ENCODE assay signal across 30 mouse cellular contexts in genomic region chr11:90595826-90596225, GRCm38 (mm10).
"Had no signal": no experiment of that assay in that cellular context is flagged by ENCODE, and none has a peak within 500 bp of the region (broad histone marks: within the 10 kb centered on the region; RNA-seq: fewer than 3 reads in every experiment).

No protein-coding gene starts in this region.

- H3K27ac ChIP-seq: left cerebral cortex, adult 2 months; limb, embryonic 12.5 days; limb, embryonic 13.5 days; limb, embryonic 15.5 days; liver, embryonic 12.5 days; liver, embryonic 13.5 days; liver, embryonic 14.5 days; liver, embryonic 15.5 days; lung, embryonic 15.5 days; macrophage; midbrain, embryonic 10.5 days; midbrain, embryonic 12.5 days; midbrain, embryonic 13.5 days; midbrain, embryonic 15.5 days; neural tube, embryonic 12.5 days had no signal

- H3K9me3 ChIP-seq: limb, embryonic 12.5 days; limb, embryonic 13.5 days; limb, embryonic 15.5 days; liver, embryonic 12.5 days; liver, embryonic 13.5 days; liver, embryonic 15.5 days; lung, embryonic 15.5 days; megakaryocyte, embryonic 14.5 days; midbrain, embryonic 12.5 days; midbrain, embryonic 13.5 days; midbrain, embryonic 15.5 days had no signal

- H3K4me1 ChIP-seq: limb, embryonic 12.5 days; limb, embryonic 13.5 days; limb, embryonic 15.5 days; liver, embryonic 12.5 days; liver, embryonic 13.5 days; liver, embryonic 15.5 days; lung, embryonic 15.5 days; megakaryocyte, embryonic 14.5 days; midbrain, embryonic 10.5 days; midbrain, embryonic 12.5 days; midbrain, embryonic 13.5 days; midbrain, embryonic 15.5 days; neural tube, embryonic 12.5 days had no signal

- ATAC-seq: liver, embryonic 12.5 days; liver, postnatal 0 days; lung, postnatal 0 days; midbrain, embryonic 13.5 days; midbrain, embryonic 15.5 days had no signal

- H3K9ac ChIP-seq: limb, embryonic 12.5 days; limb, embryonic 13.5 days; limb, embryonic 15.5 days; liver, embryonic 12.5 days; liver, embryonic 13.5 days; liver, embryonic 14.5 days; liver, embryonic 15.5 days; liver, postnatal 0 days; lung, embryonic 14.5 days; lung, embryonic 15.5 days; midbrain, embryonic 12.5 days; midbrain, embryonic 13.5 days; midbrain, embryonic 15.5 days; neural tube, embryonic 12.5 days had no signal

- H3K4me2 ChIP-seq: limb, embryonic 12.5 days; limb, embryonic 13.5 days; limb, embryonic 15.5 days; liver, embryonic 11.5 days; liver, embryonic 12.5 days; liver, embryonic 13.5 days; liver, embryonic 15.5 days; lung, embryonic 14.5 days; lung, embryonic 15.5 days; midbrain, embryonic 12.5 days; midbrain, embryonic 13.5 days; midbrain, embryonic 15.5 days; neural tube, embryonic 12.5 days had no signal

- H3K36me3 ChIP-seq: midbrain, embryonic 15.5 days had no signal

- DNase-seq: left cerebral cortex, postnatal 4 days; liver; liver, embryonic 13.5 days; liver, postnatal 0 days; lung, adult 18-20 months; lung, adult 2 months; lung, embryonic 14.5 days; lung, postnatal 10 days; lung, postnatal 14 days; lung, postnatal 36 days; lung, postnatal 4 days; midbrain, embryonic 14.5 days had no signal

- H3K4me3 ChIP-seq: left cerebral cortex, adult 2 months; limb, embryonic 12.5 days; limb, embryonic 13.5 days; limb, embryonic 15.5 days; liver, embryonic 12.5 days; liver, embryonic 13.5 days; liver, embryonic 15.5 days; lung, embryonic 15.5 days; megakaryocyte, embryonic 14.5 days; midbrain, embryonic 10.5 days; midbrain, embryonic 12.5 days; midbrain, embryonic 13.5 days; midbrain, embryonic 15.5 days; myocyte; neural tube, embryonic 12.5 days had no signal

- H3K27me3 ChIP-seq: limb, embryonic 12.5 days; limb, embryonic 13.5 days; limb, embryonic 15.5 days; liver, embryonic 12.5 days; liver, embryonic 13.5 days; liver, embryonic 15.5 days; lung, embryonic 15.5 days; megakaryocyte, embryonic 14.5 days; midbrain, embryonic 12.5 days; midbrain, embryonic 13.5 days; midbrain, embryonic 15.5 days; neural tube, embryonic 12.5 days had no signal
